Mouse (Mus musculus) liver, embryonic 16.5 days (tissue): Measurements from ENCODE around the gene Gulp1. TPM values are rescaled to one million over a fixed set of nuclear protein-coding genes. Genes with fewer than 3 reads are reported as not detected.

Source experiments
- ATAC-seq: fragments of 200-750 bp; cut with Nextera tagmentation; 2 replicates; pipeline ENCODE4 v1.8.0; 2017; ENCODE audit warnings: low read depth, mild to moderate bottlenecking, moderate number of reproducible peaks, moderate library complexity
- H3K27ac ChIP-seq: fragments of 300-500 bp; sonication (generic); 2 replicates; pipeline ENCODE4 v1.5.1; 2014; ENCODE audit warnings: mild to moderate bottlenecking, low read length
- H3K27me3 ChIP-seq: fragments of 300-500 bp; sonication (generic); 2 replicates; pipeline ENCODE4 v1.6.1; 2014; ENCODE audit warnings: low read depth, low read length, mixed read lengths; ENCODE audit not compliant: control insufficient read depth, insufficient read depth
- H3K36me3 ChIP-seq: fragments of 300-500 bp; sonication (generic); 2 replicates; pipeline ENCODE4 v1.6.1; 2014; ENCODE audit warnings: mild to moderate bottlenecking; ENCODE audit not compliant: control insufficient read depth, insufficient read depth
- H3K4me1 ChIP-seq: fragments of 300-500 bp; sonication (generic); 2 replicates; pipeline ENCODE4 v1.6.1; 2014; ENCODE audit warnings: low read depth, low read length, mixed read lengths; ENCODE audit not compliant: control insufficient read depth
- H3K4me2 ChIP-seq: fragments of 300-500 bp; sonication (generic); 2 replicates; pipeline ENCODE4 v1.6.1; 2014; ENCODE audit warnings: low read depth, low read length, mixed read lengths
- H3K4me3 ChIP-seq: fragments of 300-500 bp; sonication (generic); 2 replicates; pipeline ENCODE4 v1.5.1; 2014; ENCODE audit warnings: low read depth, mild to moderate bottlenecking, low read length
- H3K9ac ChIP-seq: fragments of 300-500 bp; sonication (generic); 2 replicates; pipeline ENCODE4 v1.6.1; 2014; ENCODE audit warnings: low read depth, low read length
- H3K9me3 ChIP-seq: fragments of 300-500 bp; sonication (generic); replicated peaks from 2 replicates; pipeline ENCODE4 v1.6.1; 2016; ENCODE audit warnings: low read length; ENCODE audit not compliant: control insufficient read depth
- WGBS: fragments of 180-500 bp; shearing (Covaris S2); extraction: QIAGEN DNeasy Blood & Tissue Kit; methylation state at CpG from one replicate; pipeline ENCODE4 v1.1.7; 2014; ENCODE audit not compliant: insufficient replicate concordance; 5-methylcytosine and 5-hydroxymethylcytosine counted together
- polyA plus RNA-seq: library from polyadenylated mRNA; unstranded; fragments of >200 nt; fragmentation: Nextera tagmentation; extraction: Ambion mirVana; gene quantifications from 2 replicates; pipeline ENCODE4 v1.2.1, GENCODE M21; 2015

The Gulp1 gene
- polyA plus RNA-seq, 1 experiment from 2014 or later = 0.71 TPM

DNA sequence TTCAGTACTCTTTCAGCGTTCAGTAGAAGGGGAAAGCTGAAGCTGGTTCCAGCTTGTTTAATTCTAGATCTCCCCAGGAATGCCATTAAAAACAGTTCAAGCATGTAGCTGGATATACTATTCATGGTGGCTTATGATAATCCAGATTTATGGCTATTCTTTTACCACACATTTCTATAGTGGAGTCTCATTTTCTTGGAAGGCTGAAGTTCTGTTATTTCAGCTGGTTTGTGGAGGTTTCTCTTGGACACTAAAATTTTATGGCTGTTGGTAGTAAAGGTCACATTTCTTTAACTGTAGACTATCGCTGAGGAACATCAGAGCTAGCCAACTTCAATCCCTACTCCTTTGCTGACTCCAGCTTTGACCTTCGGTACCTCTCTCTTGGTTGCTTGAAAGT, 29.1 kb downstream of the Gulp1 start:
- no peak overlapping the region for H3K4me2 ChIP-seq
- no peak for ATAC-seq
- H3K4me1 ChIP-seq = no peaks in the 10 kb centered on the region
- H3K9ac ChIP-seq = no peak overlapping the region
- 54% methylated on average over 3 of the region's 3 CpGs for WGBS
- no peaks in the 10 kb centered on the region for H3K27me3 ChIP-seq
- H3K36me3 ChIP-seq = no peaks in the 10 kb centered on the region
- no peaks in the 10 kb centered on the region for H3K9me3 ChIP-seq
- H3K4me3 ChIP-seq = no peak overlapping the region
- no peak overlapping the region for H3K27ac ChIP-seq

DNA sequence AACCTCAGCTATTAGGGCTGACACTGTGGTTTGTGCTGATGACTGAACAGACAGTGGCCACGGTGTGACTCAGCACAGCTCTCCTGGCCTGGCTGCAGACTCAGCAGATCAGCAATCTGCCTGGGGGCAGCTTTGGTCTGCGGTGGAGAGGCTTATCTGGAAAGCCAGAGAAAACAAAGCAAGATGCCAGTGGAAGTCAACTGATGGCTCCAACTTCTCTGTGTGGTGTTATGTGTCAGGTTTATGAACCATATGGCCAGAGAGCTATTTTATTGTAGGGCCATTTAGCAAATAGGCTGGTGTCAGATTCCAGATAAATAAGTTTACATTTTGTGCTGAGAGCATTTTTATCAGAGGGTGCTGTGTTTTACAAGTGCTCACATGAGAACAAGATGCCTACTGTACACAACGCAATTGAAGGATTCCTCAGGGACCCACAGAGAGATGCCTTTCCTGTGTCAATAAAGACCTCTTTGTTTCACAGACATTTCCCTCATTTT, 33.6 kb downstream of the Gulp1 start:
- H3K9ac ChIP-seq = no peak overlapping the region
- H3K36me3 ChIP-seq = no peaks in the 10 kb centered on the region
- H3K27me3 ChIP-seq = no peaks in the 10 kb centered on the region
- H3K27ac ChIP-seq = no peak overlapping the region
- WGBS = 8% methylated on average over 3 of the region's 3 CpGs
- no peak overlapping the region for H3K4me3 ChIP-seq
- no peaks in the 10 kb centered on the region for H3K9me3 ChIP-seq
- H3K4me1 ChIP-seq = no peaks in the 10 kb centered on the region
- H3K4me2 ChIP-seq = no peak overlapping the region
- peak; percentile 54 for ATAC-seq

DNA sequence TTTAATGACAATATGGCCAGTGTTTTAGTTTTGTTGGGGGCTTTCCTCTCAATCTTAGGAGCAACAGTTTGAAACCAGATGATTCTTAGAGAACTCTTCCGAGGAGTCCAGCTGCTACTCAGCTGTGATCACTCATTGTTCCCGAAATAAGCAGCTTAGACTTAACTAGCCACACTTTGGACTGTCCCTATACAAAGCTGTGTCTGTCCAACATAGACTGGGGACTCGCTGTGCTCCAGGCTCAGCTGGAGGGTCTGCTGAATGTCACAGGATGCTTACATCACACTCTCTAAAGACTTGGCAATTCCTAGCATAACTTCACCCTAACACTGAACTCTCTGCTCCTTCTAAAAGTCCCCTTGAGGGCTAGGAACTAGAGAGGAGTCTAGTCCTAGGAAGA, 40.4 kb downstream of the Gulp1 start:
- no peak overlapping the region for H3K4me3 ChIP-seq
- no peaks in the 10 kb centered on the region for H3K36me3 ChIP-seq
- no peaks in the 10 kb centered on the region for H3K27me3 ChIP-seq
- no peaks in the 10 kb centered on the region for H3K9me3 ChIP-seq
- no peak overlapping the region for H3K27ac ChIP-seq
- no peaks in the 10 kb centered on the region for H3K4me1 ChIP-seq
- ATAC-seq = no peak
- no peak overlapping the region for H3K4me2 ChIP-seq
- 48% methylated on average over 3 of the region's 3 CpGs for WGBS
- H3K9ac ChIP-seq = no peak overlapping the region

GRCm38 (mm10) chr1:44593109-44593508, 41.8 kb downstream of the Gulp1 start:
- no peak overlapping the region for H3K9ac ChIP-seq
- no peaks in the 10 kb centered on the region for H3K4me1 ChIP-seq
- no peak for ATAC-seq
- 48% methylated on average over 1 of the region's 1 CpGs for WGBS
- H3K4me2 ChIP-seq = no peak overlapping the region
- no peaks in the 10 kb centered on the region for H3K9me3 ChIP-seq
- H3K27me3 ChIP-seq = no peaks in the 10 kb centered on the region
- H3K4me3 ChIP-seq = no peak overlapping the region
- no peaks in the 10 kb centered on the region for H3K36me3 ChIP-seq
- no peak overlapping the region for H3K27ac ChIP-seq

DNA sequence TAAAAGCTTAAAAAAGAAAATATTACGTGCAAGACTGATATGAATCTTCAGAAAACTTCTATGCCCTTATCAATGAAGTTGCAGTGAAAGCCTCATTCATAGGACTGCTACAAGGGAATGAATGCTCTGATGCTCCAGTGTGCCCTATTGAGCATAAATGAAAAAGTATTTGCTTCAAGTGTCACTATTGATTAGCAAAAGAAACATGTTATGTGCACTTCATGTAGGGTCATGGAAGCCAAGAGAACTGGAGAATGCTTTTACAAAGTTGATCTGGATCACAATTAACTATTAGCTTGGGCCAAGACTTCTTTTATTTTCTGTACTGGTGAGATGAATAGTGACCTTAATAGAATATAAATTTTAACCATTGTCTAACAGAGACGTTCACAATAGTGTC, 47.0 kb downstream of the Gulp1 start:
- no peaks in the 10 kb centered on the region for H3K27me3 ChIP-seq
- no peak overlapping the region for H3K27ac ChIP-seq
- H3K9me3 ChIP-seq = no peaks in the 10 kb centered on the region
- H3K9ac ChIP-seq = no peak overlapping the region
- no peaks in the 10 kb centered on the region for H3K36me3 ChIP-seq
- H3K4me2 ChIP-seq = no peak overlapping the region
- H3K4me3 ChIP-seq = no peak overlapping the region
- ATAC-seq = no peak
- H3K4me1 ChIP-seq = no peaks in the 10 kb centered on the region
- WGBS = 44% methylated on average over 2 of the region's 2 CpGs

GRCm38 (mm10) chr1:44613294-44614041, 62.2 kb downstream of the Gulp1 start:
- ATAC-seq = no peak
- Histone ChIP-seq H3K36me3 (no peaks in the 10 kb centered on the region), H3K9me3 (no peaks in the 10 kb centered on the region), H3K4me1 (no peaks in the 10 kb centered on the region), H3K27me3 (no peaks in the 10 kb centered on the region), H3K9ac (no peak overlapping the region), H3K4me3 (no peak overlapping the region), H3K27ac (no peak overlapping the region), H3K4me2 (no peak overlapping the region)
- 43% methylated on average over 2 of the region's 2 CpGs for WGBS

DNA sequence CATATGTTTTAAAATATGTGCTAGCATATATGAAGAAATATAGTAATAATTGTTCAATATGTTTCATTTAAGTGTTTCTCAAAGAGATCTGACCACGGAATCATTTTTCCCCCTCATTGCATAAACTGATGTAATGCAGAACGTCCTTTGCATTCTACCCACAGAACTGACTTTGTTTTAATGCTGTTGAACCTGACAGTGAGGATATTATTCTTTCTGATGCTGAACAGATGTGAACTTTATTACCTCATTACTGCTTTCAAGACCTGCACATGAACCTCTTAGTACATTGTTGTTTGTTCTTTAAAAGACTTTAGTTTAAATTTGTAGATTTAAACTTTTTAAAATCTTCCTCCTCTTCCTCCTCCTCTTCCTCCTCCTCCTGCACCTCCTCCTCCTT, 67.4 kb downstream of the Gulp1 start:
- 56% methylated on average over 2 of the region's 2 CpGs for WGBS
- no peaks in the 10 kb centered on the region for H3K36me3 ChIP-seq
- H3K9me3 ChIP-seq = no peaks in the 10 kb centered on the region
- H3K4me3 ChIP-seq = no peak overlapping the region
- no peaks in the 10 kb centered on the region for H3K27me3 ChIP-seq
- ATAC-seq = no peak
- H3K9ac ChIP-seq = no peak overlapping the region
- H3K27ac ChIP-seq = no peak overlapping the region
- no peaks in the 10 kb centered on the region for H3K4me1 ChIP-seq
- no peak overlapping the region for H3K4me2 ChIP-seq

GRCm38 (mm10) chr1:44634481-44634880, 83.2 kb downstream of the Gulp1 start:
- no peak for ATAC-seq
- no peak overlapping the region for H3K4me3 ChIP-seq
- H3K9me3 ChIP-seq = no peaks in the 10 kb centered on the region
- WGBS = 38% methylated on average over 4 of the region's 4 CpGs
- H3K27ac ChIP-seq = no peak overlapping the region
- H3K36me3 ChIP-seq = no peaks in the 10 kb centered on the region
- H3K4me1 ChIP-seq = no peaks in the 10 kb centered on the region
- no peaks in the 10 kb centered on the region for H3K27me3 ChIP-seq
- no peak overlapping the region for H3K4me2 ChIP-seq
- no peak overlapping the region for H3K9ac ChIP-seq

DNA sequence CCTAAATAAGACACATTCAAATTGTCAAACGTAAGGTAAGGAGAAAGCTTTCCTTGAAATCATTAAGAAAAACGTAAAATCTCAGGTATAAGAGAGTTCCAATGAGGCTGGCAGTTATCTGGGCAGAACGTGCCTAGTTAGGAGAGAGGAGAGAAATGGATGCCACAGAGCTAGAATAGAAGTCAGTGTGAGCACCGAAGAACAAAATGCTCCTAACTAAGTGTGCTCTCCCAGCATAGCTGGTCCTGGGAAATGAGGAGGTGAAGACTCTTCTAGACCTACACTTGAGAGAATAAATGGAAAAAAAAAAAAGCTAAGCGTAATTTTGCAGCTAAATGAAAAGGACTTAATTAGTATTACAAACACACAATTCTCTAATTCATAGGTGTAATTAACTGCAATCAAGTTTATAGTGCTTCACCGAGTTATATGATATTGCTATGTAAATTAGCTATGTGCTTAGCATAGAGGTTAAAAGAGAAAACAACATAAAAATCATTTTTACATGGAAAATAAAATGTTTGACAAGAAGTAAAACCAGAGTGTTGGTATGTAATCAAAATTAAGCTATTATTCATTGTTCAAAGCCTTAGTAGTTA, 94.5 kb downstream of the Gulp1 start:
- Histone ChIP-seq H3K9ac (no peak overlapping the region), H3K36me3 (no peaks in the 10 kb centered on the region), H3K4me1 (no peaks in the 10 kb centered on the region), H3K27ac (no peak overlapping the region), H3K27me3 (no peaks in the 10 kb centered on the region), H3K4me2 (no peak overlapping the region), H3K9me3 (no peaks in the 10 kb centered on the region), H3K4me3 (no peak overlapping the region)
- 63% methylated on average over 6 of the region's 6 CpGs for WGBS
- ATAC-seq = no peak
